Mouse (Mus musculus) olfactory bulb, adult 2 months (tissue): Measurements from ENCODE around the gene Rin1.

Source experiments
- CTCF ChIP-seq: fragments of 200-500 bp; IDR thresholded peaks from 2 replicates; pipeline ENCODE4 v1.5.1; 2012; ENCODE audit warnings: low read depth, mild to moderate bottlenecking, low read length, moderate library complexity; ENCODE audit not compliant: insufficient read depth
- POLR2A ChIP-seq: fragments of 200-500 bp; IDR thresholded peaks from 2 replicates; pipeline ENCODE4 v1.6.1; 2012; ENCODE audit warnings: mild to moderate bottlenecking, low read depth, low read length, moderate library complexity; ENCODE audit not compliant: insufficient read depth

- 0 out of 2 replicates have a peak, but pooled peaks have one; percentile 19 for TF ChIP-seq CTCF
- TF ChIP-seq POLR2A: no peak
Measured at GRCm38 (mm10) chr19:5073028-5073427, 22.7 kb downstream of the Rin1 start.
